Mouse (Mus musculus): ENCODE data around the gene Srsf10. TPM values are rescaled to one million over a fixed set of nuclear protein-coding genes. Genes with fewer than 3 reads are reported as not detected.

Gene Srsf10
- polyA plus RNA-seq, 1 experiment from 2014 or later: 157 TPM

- ATAC-seq (ENCODE audit: low FRiP score): no peak
- no peaks in the 10 kb centered on the region for H3K27me3 ChIP-seq (replicated peaks)
- no peaks in the 10 kb centered on the region for H3K9me3 ChIP-seq (replicated peaks)
- no peak overlapping the region for H3K4me3 ChIP-seq (replicated peaks)
- H3K9ac ChIP-seq (replicated peaks): no peak overlapping the region
- no peak overlapping the region for H3K4me2 ChIP-seq
- no peak overlapping the region for H3K27ac ChIP-seq (replicated peaks)
- WGBS: 77% methylated on average over 13 of the region's 13 CpGs
- no peaks in the 10 kb centered on the region for H3K36me3 ChIP-seq
- H3K4me1 ChIP-seq: peaks cover 4% of the 10 kb centered on the region
These were observed 53.9 kb downstream of the Srsf10 start for GRCm38 (mm10) chr4:135909326-135910066.

- no peak overlapping the region for H3K9ac ChIP-seq (replicated peaks)
- ATAC-seq (ENCODE audit: low FRiP score): no peak
- no peaks in the 10 kb centered on the region for H3K9me3 ChIP-seq (replicated peaks)
- no peak overlapping the region for H3K27ac ChIP-seq (replicated peaks)
- no peak overlapping the region for H3K4me2 ChIP-seq
- H3K4me1 ChIP-seq: peaks cover 4% of the 10 kb centered on the region
- no peaks in the 10 kb centered on the region for H3K27me3 ChIP-seq (replicated peaks)
- WGBS: 75% methylated on average over 7 of the region's 7 CpGs
- H3K4me3 ChIP-seq (replicated peaks): no peak overlapping the region
- H3K36me3 ChIP-seq: no peaks in the 10 kb centered on the region
These were observed 56.0 kb downstream of the Srsf10 start for GRCm38 (mm10) chr4:135911531-135911930.

GRCm38 (mm10) chr4:135912164-135912563 lies 56.6 kb downstream of the Srsf10 start:
- Histone ChIP-seq H3K9me3 (replicated peaks) (no peaks in the 10 kb centered on the region), H3K9ac (replicated peaks) (no peak overlapping the region), H3K4me1 (peaks cover 4% of the 10 kb centered on the region), H3K36me3 (no peaks in the 10 kb centered on the region), H3K4me2 (no peak overlapping the region), H3K27ac (replicated peaks) (no peak overlapping the region), H3K4me3 (replicated peaks) (no peak overlapping the region), H3K27me3 (replicated peaks) (no peaks in the 10 kb centered on the region)
- no peak for ATAC-seq (ENCODE audit: low FRiP score)
- WGBS: 37% methylated on average over 3 of the region's 3 CpGs

- ATAC-seq (ENCODE audit: low FRiP score): no peak
- WGBS: 20% methylated on average over 3 of the region's 3 CpGs
- no peak overlapping the region for H3K4me3 ChIP-seq (replicated peaks)
- H3K27me3 ChIP-seq (replicated peaks): no peaks in the 10 kb centered on the region
- H3K9me3 ChIP-seq (replicated peaks): no peaks in the 10 kb centered on the region
- no peak overlapping the region for H3K9ac ChIP-seq (replicated peaks)
- H3K4me1 ChIP-seq: peaks cover 4% of the 10 kb centered on the region
- no peak overlapping the region for H3K27ac ChIP-seq (replicated peaks)
- no peaks in the 10 kb centered on the region for H3K36me3 ChIP-seq
- H3K4me2 ChIP-seq: no peak overlapping the region
These were observed 57.3 kb downstream of the Srsf10 start for GRCm38 (mm10) chr4:135912835-135913234.

DNA sequence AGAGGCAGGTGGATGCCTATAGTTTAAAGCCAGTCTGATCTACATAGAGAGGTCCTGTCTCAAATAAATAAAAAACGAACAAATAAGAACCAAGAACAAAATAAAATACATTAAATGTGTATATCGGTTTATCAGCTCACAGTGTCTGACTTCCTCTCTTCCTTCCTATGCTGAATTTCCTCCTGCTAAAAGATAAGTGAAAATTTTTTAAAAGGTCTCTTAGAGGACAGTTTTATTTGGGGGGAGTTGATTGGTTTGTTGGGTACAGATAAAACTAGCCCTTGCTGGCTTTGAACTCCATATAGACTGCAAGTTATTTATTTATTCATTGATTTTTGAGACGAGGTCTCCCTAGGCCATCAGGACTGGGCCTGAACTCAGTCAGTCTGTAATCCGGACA lies 57.9 kb downstream of the Srsf10 start:
- Histone ChIP-seq H3K9ac (replicated peaks) (no peak overlapping the region), H3K36me3 (no peaks in the 10 kb centered on the region), H3K4me2 (no peak overlapping the region), H3K9me3 (replicated peaks) (no peaks in the 10 kb centered on the region), H3K27me3 (replicated peaks) (no peaks in the 10 kb centered on the region), H3K4me1 (peaks cover 4% of the 10 kb centered on the region), H3K27ac (replicated peaks) (no peak overlapping the region), H3K4me3 (replicated peaks) (no peak overlapping the region)
- ATAC-seq (ENCODE audit: low FRiP score): no peak
- 82% methylated on average over 4 of the region's 4 CpGs for WGBS

DNA sequence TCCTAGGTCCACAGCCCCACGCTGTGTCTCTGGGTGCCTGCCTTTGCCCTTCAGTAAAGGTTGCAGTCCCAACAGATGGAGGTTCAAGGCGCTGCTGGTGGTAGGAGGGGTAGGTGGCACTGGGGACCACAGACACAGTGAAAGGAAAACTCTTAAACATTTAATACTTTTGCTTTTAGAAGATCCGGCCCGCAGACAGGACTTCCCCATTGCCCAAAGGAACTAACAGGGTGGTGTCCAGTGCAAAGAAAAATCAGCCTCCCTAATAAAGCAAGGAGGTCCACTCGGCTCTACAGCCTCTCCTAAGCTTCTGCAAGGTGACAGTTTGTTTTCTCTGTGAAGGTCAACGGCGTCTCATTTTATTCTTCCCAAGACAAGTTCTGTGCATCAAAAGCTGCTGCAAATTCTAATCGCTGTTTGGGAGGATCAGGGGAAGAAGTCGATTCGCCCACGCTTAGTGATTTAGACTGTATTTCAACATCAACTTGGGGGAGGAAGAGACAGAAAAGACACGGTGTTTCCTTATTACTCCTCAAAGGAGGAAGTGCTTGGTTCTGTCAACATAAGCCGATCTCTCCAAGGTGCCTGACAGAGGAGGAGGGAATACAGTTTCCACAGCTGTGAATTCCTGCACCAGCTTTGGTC lies 63.2 kb downstream of the Srsf10 start:
- no peak for ATAC-seq (ENCODE audit: low FRiP score)
- no peak overlapping the region for H3K4me3 ChIP-seq (replicated peaks)
- 89% methylated on average over 13 of the region's 13 CpGs for WGBS
- H3K9ac ChIP-seq (replicated peaks): no peak overlapping the region
- no peaks in the 10 kb centered on the region for H3K9me3 ChIP-seq (replicated peaks)
- H3K4me2 ChIP-seq: no peak overlapping the region
- no peak overlapping the region for H3K27ac ChIP-seq (replicated peaks)
- 0 out of 2 replicates have a peak, but pooled peaks cover 8% of the 10 kb centered on the region for H3K36me3 ChIP-seq
- H3K4me1 ChIP-seq: peaks cover 16% of the 10 kb centered on the region
- H3K27me3 ChIP-seq (replicated peaks): no peaks in the 10 kb centered on the region

DNA sequence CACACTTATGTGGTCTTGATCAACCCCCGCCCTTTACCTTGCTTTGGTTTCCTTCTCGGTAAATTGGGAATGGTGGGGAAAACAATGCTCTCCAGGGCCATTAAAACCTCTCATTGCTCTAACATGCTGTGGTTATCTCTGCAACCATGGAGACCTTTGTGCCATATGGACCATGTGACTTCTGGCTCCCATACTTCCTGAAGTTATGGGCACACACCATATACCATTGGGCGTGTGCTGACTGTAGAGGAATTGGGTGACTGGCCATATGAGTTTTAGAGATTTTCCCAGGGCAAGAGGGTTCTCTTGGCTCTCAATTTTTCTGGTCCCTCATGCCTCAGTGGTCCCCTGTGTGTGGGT lies 63.7 kb downstream of the Srsf10 start:
- no peak overlapping the region for H3K4me2 ChIP-seq
- H3K36me3 ChIP-seq: 0 out of 2 replicates have a peak, but pooled peaks cover 9% of the 10 kb centered on the region
- no peaks in the 10 kb centered on the region for H3K27me3 ChIP-seq (replicated peaks)
- H3K9me3 ChIP-seq (replicated peaks): no peaks in the 10 kb centered on the region
- 92% methylated on average over 3 of the region's 3 CpGs for WGBS
- H3K9ac ChIP-seq (replicated peaks): no peak overlapping the region
- H3K27ac ChIP-seq (replicated peaks): no peak overlapping the region
- no peak overlapping the region for H3K4me3 ChIP-seq (replicated peaks)
- no peak for ATAC-seq (ENCODE audit: low FRiP score)
- peaks cover 16% of the 10 kb centered on the region for H3K4me1 ChIP-seq

Other genes starting within 250 kb of the Srsf10 start
- gene Ifnlr1, start 169.5 kb upstream of the Srsf10 start, polyA plus RNA-seq (2015; fragmentation: Nextera tagmentation; extraction: Ambion mirVana): 0.46 and 0.47 TPM in 2 replicates
- 0.51 TPM in 1 of 2 replicates, not detected in the other for gene Il22ra1, start 127.6 kb upstream of the Srsf10 start, polyA plus RNA-seq (2015; fragmentation: Nextera tagmentation; extraction: Ambion mirVana)
- gene Myom3, start 96.0 kb upstream of the Srsf10 start, polyA plus RNA-seq (2015; fragmentation: Nextera tagmentation; extraction: Ambion mirVana): 1.0 and 1.1 TPM in 2 replicates
- 82.1 and 114 TPM in 2 replicates for gene Pnrc2, start 18.1 kb downstream of the Srsf10 start, polyA plus RNA-seq (2015; fragmentation: Nextera tagmentation; extraction: Ambion mirVana)
- 0.10 and 0.50 TPM in 2 replicates for gene Cnr2, start 39.6 kb downstream of the Srsf10 start, polyA plus RNA-seq (2015; fragmentation: Nextera tagmentation; extraction: Ambion mirVana)
- gene Fuca1, start 65.0 kb downstream of the Srsf10 start, polyA plus RNA-seq (2015; fragmentation: Nextera tagmentation; extraction: Ambion mirVana): 68.6 and 71.5 TPM in 2 replicates
- 68.2 and 68.9 TPM in 2 replicates for gene Hmgcl, start 90.7 kb downstream of the Srsf10 start, polyA plus RNA-seq (2015; fragmentation: Nextera tagmentation; extraction: Ambion mirVana)
- gene Gale, start 108.0 kb downstream of the Srsf10 start, polyA plus RNA-seq (2015; fragmentation: Nextera tagmentation; extraction: Ambion mirVana): 47.7 and 53.5 TPM in 2 replicates
- gene Lypla2, start 116.9 kb downstream of the Srsf10 start, polyA plus RNA-seq (2015; fragmentation: Nextera tagmentation; extraction: Ambion mirVana): 200 and 211 TPM in 2 replicates
- gene Pithd1, start 131.5 kb downstream of the Srsf10 start, polyA plus RNA-seq (2015; fragmentation: Nextera tagmentation; extraction: Ambion mirVana): 71.9 and 94.0 TPM in 2 replicates
- 23.3 and 28.7 TPM in 2 replicates for gene Eloa, start 166.0 kb downstream of the Srsf10 start, polyA plus RNA-seq (2015; fragmentation: Nextera tagmentation; extraction: Ambion mirVana)
- 281 and 320 TPM in 2 replicates for gene Rpl11, start 197.7 kb downstream of the Srsf10 start, polyA plus RNA-seq (2015; fragmentation: Nextera tagmentation; extraction: Ambion mirVana)

All from neural tube, embryonic 15.5 days (tissue).